Mouse (Mus musculus) ES-E14 (cell line): ENCODE results near the gene 1700030K09Rik.

Experiments used
- CHD2 ChIP-seq: IDR thresholded peaks from 2 replicates; pipeline ENCODE4 v1.6.1; 2014; ENCODE audit warnings: mild to moderate bottlenecking, low read depth, low read length, inconsistent platforms
- HCFC1 ChIP-seq: IDR thresholded peaks from 2 replicates; pipeline ENCODE4 v1.6.1; 2012; ENCODE audit warnings: low read length, inconsistent platforms, borderline replicate concordance; ENCODE audit not compliant: insufficient read depth
- MAFK ChIP-seq: IDR thresholded peaks from 2 replicates; pipeline ENCODE4 v1.6.1; 2014; ENCODE audit warnings: mild to moderate bottlenecking, low read depth, low read length, inconsistent platforms; ENCODE audit not compliant: insufficient read depth
- ZC3H11A ChIP-seq: IDR thresholded peaks from 2 replicates; pipeline ENCODE4 v1.6.1; 2012; ENCODE audit warnings: low read depth, mild to moderate bottlenecking, inconsistent platforms, low read length, borderline replicate concordance

- no peak for TF ChIP-seq CHD2
- TF ChIP-seq ZC3H11A, result no peak
- no peak for TF ChIP-seq HCFC1
- no peak for TF ChIP-seq MAFK
Measured at GRCm38 (mm10) chr8:72413839-72414238, 29.8 kb upstream of the 1700030K09Rik start.
